Mouse (Mus musculus) adrenal gland, adult 8-10 months (tissue): ENCODE results near the gene Epha4. TPM values are rescaled to one million over a fixed set of nuclear protein-coding genes. Genes with fewer than 3 reads are reported as not detected.

ENCODE experiments used
- DNase-seq: peaks from one replicate; pipeline ENCODE4 v3.0.0; 2022
- total RNA-seq, 4 experiments: library from RNA; stranded (reverse); gene quantifications; 2 replicates each; pipeline ENCODE4 v1.2.4; 2022

Epha4 gene
- total RNA-seq, 4 experiments from 2014 or later: 2.9 to 4.0 (median 3.4) TPM

DNA sequence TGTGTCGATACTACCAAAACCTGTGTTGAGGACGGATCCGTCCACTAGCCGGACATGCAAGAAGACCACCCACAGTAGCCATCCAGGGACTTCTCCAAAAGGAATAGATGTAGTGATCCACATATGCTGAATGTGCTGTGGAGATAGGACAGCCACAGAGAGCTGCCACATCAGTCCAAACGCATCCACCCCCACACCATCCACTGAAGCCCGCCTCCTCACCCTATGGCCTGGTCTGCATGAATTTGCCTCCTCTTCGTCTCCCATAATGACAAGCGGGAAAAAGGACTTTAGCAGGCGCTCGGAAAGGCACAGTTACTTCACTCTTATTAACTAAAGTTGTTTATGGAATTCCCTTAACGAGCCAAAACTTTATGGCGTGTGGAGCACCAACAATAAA is 68.5 kb downstream of the Epha4 start:
- DNase-seq: no peak

GRCm38 (mm10) chr1:77444648-77445047 is 70.2 kb downstream of the Epha4 start:
- DNase-seq: no peak

DNA sequence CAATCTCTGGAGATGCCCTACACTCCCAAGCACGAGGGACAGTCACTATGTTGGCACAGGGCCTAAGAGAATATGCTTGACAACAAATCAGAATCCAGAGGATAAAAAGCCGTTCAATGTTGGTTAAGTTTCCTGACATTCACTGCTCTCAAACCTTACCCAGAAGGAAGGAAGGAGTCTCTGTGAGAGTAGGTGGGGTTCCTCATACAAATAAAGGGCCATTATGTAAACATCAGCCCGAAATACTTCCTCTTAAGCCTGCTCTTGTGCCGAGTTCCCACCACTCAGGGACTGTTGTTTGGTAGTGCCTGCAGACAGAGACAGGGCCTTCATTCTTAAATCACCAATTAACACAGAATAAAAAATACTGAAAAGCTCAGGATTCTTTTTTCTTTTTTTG is 72.9 kb downstream of the Epha4 start:
- no peak for DNase-seq

GRCm38 (mm10) chr1:77441401-77441800 is 73.5 kb downstream of the Epha4 start:
- DNase-seq: no peak

GRCm38 (mm10) chr1:77440512-77440911 is 74.4 kb downstream of the Epha4 start:
- DNase-seq: no peak

DNA sequence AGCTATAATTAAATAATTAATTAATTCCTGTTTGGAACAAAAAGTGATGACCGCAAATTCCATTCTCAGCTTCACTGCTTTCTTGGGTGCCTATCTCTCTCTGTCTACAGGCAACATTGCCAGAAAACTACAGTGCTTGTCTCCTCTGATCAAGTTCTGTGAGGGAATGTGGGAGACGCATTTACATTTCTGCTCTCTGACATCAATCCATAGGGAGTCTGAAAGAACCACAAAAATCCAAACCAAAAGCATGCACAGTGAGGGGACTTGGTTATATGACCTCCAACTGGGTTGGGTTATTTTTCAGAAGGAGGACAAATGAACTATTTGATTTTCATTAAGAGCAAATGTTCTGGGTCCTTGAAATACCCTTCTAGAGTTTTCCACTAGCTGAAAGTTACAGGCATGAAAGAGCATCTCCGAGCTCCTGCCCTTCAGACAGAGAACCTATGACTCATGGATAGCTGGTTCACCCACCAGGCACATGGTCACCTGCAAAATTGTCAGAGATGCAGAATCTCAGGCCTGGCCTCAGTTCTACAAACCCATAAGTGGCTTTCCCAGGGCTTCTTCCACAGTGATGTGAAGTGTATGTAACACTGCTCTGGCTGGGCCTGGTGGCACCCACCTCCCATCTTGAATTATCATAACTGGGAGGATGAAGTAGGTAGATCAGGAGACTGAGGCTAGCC is 75.4 kb downstream of the Epha4 start:
- DNase-seq: no peak

- no peak for DNase-seq
These were observed 76.2 kb downstream of the Epha4 start for GRCm38 (mm10) chr1:77438639-77439038.

DNA sequence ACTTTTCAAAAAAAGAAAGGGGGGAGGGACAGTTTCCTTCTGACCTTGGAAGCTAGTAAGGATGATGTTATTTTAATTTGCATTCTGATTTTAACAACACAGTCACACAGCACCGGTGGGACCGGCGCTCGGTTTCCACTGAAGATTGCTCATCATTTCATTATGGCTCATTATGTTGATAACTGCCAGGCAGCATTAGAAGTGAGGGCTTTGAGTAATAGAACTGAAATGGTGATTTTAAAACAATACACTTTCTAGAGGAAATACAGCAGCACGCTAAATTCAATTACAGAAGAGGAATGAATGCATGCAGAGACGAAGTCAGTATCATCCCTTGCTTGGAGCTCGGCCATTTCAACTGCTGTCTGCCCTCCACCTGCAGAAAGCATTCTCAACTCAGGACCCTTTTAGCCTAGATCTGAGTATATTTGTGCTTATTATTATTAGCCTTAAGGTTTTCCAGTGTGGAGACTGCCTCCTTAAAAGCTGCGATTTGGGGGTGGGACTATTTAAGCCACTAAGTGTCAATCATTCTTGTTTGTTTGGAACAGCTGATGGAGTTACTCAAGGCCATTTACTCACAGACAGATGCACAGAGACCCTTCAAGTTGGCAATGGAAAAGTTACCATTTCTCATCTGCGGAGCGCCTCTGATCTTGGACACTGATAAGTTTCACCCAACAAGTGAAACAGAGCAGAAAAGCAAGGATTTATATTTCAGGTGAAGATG is 76.8 kb downstream of the Epha4 start:
- DNase-seq: no peak

DNA sequence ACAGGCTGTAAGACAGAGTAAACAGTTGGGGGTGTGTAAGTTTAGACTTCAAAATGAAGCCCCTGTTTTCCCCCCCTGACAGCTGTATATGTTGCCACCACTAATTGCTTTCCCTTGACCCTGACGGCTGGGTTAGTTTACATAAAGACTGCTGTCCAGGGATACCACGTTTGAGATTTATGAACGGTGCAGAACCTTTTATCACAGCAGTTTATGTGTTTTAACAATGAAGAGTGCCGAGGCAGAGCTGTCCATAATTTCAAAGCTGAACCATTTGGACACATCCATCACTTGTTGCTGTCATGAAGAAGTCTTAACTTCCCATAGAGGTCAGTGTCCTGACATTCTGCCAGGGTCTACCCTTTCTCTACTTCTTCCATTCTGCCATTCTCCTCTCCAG is 79.8 kb downstream of the Epha4 start:
- no peak for DNase-seq

GRCm38 (mm10) chr1:77433148-77433547 is 81.7 kb downstream of the Epha4 start:
- DNase-seq: no peak

GRCm38 (mm10) chr1:77432489-77432888 is 82.4 kb downstream of the Epha4 start:
- DNase-seq: no peak

DNA sequence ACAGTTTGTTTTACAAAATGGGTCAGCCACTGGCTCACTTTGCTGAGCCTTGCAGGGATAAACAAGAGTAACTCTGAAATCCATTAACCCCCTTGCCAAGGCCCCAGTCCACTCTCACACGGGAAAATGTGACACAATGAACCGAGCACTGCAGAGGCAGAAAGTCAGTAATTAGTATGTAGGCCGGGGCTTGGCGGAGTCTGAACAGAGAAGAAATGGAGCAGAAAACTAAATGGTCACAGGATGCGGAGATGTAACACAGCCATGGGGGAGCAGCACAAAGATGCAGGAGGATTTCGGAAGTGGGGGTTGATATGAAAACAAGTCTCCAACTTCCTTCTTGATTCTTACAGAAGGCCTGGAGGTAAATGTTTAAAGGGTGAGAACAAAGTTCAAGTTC is 85.7 kb downstream of the Epha4 start:
- DNase-seq: no peak

DNA sequence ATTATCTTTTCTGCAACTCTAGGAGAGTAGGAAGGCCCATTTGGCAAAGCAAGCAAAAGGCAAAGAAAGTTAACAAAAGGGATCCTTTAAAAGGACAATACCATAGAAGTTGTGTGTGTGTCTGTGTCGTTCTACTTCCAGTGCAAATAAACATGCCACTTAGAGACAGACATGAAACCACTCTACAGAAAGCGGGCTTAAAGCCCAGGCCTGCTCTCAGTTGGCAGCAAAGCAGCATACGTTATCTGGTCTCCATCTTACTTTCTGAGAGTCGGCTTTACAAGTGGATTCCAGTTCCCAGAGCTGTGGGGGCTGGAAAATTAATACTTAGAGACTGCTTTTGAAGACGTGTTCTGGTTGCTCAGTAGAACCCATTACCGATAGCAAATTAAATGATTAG is 87.9 kb downstream of the Epha4 start:
- no peak for DNase-seq

GRCm38 (mm10) chr1:77425171-77425570 is 89.7 kb downstream of the Epha4 start:
- DNase-seq: no peak

- DNase-seq: no peak
These were observed 93.8 kb downstream of the Epha4 start for GRCm38 (mm10) chr1:77421081-77421480.

DNA sequence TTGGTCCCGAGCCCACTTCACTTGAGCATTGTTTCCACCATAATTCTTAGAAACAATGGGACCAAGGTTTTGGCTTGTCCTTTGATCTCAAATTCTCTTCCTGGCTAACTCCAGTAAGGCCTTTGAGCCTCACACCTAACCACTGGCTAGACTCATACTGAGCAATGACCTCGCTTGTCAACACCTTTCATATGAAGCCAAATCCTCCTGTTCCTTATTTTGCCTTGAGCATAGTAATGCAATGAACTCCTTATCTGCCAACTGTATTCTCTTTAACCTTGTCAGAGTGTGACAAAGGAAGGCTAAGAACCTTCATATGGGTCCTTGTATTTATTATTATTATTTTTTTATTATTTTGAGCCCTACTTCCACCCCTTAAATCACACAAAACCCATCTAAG is 94.5 kb downstream of the Epha4 start:
- DNase-seq: no peak

- no peak for DNase-seq
These were observed 98.0 kb downstream of the Epha4 start for GRCm38 (mm10) chr1:77416872-77417271.

DNA sequence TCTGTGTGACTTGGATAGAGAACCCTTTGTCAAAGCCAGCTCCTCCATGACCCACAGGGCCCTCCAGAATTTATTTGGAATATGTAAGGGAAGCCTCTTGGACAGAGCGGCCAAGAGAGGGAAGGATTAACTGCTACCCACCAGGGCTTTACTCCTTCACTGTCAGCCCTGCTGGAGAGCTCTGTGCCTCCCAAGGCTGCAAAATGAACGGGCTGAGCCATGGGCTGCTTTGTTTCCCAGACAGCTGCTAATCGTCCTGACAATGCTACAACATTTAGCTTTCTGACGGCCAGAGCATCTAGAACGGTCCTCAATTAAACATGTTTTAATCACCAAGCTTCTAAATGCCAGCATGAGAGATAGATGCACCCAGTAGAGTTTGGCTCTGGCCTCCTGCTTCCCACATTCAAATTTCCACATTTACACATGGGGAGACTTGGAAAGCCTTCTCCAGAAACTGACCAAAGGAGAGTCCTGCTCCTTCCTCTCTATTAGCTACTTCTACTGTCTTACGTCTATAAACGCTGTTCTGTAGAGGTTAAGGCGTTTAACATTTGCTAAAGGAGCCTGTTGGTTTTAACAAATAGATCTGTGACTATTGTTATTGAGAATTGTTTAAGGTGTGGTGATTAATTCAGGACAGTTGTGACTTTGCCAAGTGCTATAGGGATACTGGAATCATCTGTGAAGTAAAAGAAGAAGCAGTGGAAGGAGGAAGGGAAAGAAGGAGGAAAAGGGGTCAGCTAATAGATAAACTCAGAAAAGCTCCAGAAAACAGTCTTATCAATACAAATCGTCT is 101.8 kb downstream of the Epha4 start:
- DNase-seq: no peak

GRCm38 (mm10) chr1:77412285-77412684 is 102.6 kb downstream of the Epha4 start:
- DNase-seq: no peak

- no peak for DNase-seq
These were observed 103.7 kb downstream of the Epha4 start for GRCm38 (mm10) chr1:77411222-77411621.

GRCm38 (mm10) chr1:77410716-77411115 is 104.2 kb downstream of the Epha4 start:
- no peak for DNase-seq

GRCm38 (mm10) chr1:77410153-77410552 is 104.7 kb downstream of the Epha4 start:
- no peak for DNase-seq

GRCm38 (mm10) chr1:77409509-77409908 is 105.4 kb downstream of the Epha4 start:
- no peak for DNase-seq
